Mouse (Mus musculus) adipocyte (in vitro differentiated cells): ENCODE results near the gene Ascl3.

ENCODE experiments used
- DNase-seq: peaks from one replicate; pipeline ENCODE4 v3.0.0-alpha.2; 2016; ENCODE audit warnings: low spot score

The Ascl3 gene

GRCm38 (mm10) chr7:109710069-109710468, 21.5 kb downstream of the Ascl3 start:
- DNase-seq: no peak

GRCm38 (mm10) chr7:109708961-109709382, 22.6 kb downstream of the Ascl3 start:
- DNase-seq: peak; percentile 21

GRCm38 (mm10) chr7:109707023-109707785, 24.3 kb downstream of the Ascl3 start:
- peak; percentile 68 for DNase-seq

DNA sequence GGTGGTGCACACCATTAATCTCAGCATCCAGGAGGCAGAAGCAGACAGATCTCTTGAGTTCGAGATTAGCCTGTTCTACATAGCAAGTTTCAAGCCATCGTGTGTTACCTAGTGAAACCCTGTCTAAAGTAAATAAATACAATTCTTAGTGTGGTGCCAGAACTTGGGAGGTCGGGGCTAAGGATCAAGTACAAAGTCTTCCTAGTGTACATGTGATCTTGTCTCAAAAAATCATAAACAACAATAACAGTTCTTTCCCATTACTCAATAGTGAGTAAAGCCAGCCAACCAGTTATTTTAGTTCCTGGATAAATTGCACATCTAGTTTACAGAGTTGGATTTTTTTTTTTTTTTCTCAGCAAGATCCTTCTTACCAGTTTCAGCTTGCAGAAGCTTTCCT, 27.1 kb downstream of the Ascl3 start:
- peak; percentile 50 for DNase-seq

DNA sequence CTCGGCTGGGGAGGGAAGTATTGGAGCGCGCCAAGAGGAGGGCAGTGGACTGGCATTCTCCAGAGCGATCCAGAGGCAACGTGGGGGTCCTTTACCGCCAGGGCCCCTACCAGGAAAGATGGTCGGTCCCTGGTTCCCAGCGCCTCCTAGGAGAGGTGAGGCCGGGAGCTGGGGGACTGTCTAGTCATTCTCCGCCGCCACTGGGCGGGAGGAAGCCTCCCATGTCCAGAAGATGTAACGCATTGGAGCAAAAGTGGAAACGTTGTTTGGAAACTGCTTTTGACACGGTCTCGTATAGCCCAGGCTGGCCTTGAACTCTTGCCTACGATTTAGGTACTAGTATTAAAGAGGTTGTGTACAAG, 27.5 kb downstream of the Ascl3 start:
- DNase-seq: peak; percentile 3

GRCm38 (mm10) chr7:109703190-109704015, 28.1 kb downstream of the Ascl3 start, which contains the start of the genes St5 and Akip1:
Gene St5, minus strand, starts transcription at chr7:109703605.
Gene Akip1, plus strand, starts transcription at chr7:109703690.
- DNase-seq: peak; percentile 62

DNA sequence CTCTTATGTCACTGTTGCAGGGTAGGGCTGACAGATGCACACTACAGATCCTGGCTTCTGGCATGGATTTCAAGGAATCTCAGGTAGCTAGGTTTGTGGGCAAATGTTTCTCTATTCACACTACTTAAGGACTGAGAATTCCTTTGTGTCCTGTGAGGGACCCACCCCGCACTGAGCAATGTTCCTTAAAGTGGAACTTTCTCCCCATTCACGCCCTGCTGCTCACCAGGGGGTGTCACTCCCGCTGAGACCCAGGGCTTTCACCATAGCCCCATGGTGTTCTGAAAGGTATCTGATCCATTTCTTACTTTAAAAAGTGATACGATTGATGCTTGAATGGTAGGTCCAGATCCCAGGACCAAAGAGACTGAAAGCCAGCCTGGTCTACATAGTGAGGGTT, 28.8 kb downstream of the Ascl3 start:
- DNase-seq: no peak

DNA sequence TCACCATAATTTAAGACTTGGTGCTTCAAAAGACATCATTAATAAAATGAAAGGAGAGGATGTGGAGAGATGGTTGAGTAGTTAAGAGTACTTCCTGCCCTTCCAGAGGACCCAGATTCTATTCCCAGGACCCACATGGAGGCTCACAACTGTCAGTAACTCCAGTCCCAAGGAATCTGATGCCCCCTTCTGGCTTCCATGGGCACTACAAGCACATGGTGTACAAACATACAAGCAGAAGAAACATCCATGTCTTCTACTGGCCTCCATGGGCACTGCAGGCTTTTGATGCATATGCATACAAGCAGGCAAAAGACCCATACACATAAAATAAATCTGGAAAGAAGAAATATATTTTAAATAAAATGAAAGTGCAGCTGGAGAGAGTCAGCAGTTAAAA, 31.3 kb downstream of the Ascl3 start:
- no peak for DNase-seq

- no peak for DNase-seq
These were observed 36.2 kb downstream of the Ascl3 start for GRCm38 (mm10) chr7:109695339-109695726.

DNA sequence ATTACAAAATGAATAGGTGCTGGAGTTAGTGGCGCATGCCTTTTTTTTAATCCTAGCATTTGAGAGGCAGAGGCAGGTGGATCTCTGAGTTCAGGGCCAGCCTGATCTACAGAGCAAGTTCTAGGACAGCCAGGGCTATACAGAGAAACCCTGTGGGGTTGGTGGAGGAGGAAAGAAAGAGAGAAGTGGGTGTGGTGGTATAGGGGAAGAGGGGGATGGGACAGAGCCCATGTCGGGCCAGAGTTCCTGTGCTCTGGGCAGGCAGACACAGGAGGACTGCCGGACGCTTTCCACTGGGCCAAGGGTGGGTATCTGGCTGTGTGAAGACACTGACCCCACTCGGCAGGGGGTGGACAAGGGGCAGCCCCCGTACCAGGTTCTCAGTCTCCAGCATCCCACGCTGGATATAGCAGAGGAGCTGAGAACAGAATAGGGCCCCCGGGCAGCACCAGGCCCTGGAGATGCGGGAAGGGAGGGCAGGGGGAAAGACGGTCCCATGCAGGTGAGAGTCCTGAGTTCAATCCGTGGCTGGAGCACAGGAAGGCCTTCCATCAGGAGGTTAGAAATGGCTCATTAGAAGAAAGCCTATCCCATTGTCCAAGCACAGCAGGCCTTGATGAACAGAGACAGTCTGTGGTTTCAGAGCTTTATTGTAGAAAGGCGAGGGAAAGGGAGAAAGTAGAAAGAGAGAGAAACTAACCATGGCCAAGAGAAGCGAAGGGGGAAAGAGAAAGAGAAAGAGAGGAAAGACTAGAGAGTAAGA, 36.8 kb downstream of the Ascl3 start:
- DNase-seq: no peak

DNA sequence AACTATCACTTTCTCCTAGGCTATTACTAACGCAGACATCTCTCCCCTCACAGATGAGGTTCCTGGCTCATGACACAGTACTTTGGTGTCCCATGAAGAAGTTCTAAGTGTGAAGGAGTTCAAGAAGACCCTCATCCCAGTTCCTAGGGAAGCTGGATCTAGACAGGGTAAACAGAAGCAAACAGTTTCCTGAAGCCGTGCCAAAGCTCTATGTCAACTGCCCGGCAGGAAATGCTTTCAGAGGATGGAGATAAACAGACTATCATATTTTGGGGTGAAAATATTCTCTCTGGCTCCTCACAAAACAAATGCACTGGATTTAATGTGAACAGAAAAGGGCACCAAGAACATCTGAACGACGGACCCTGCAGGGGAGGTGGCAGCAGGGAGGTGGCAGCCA, 40.6 kb downstream of the Ascl3 start:
- no peak for DNase-seq

GRCm38 (mm10) chr7:109690101-109690500, 41.4 kb downstream of the Ascl3 start:
- DNase-seq: no peak

DNA sequence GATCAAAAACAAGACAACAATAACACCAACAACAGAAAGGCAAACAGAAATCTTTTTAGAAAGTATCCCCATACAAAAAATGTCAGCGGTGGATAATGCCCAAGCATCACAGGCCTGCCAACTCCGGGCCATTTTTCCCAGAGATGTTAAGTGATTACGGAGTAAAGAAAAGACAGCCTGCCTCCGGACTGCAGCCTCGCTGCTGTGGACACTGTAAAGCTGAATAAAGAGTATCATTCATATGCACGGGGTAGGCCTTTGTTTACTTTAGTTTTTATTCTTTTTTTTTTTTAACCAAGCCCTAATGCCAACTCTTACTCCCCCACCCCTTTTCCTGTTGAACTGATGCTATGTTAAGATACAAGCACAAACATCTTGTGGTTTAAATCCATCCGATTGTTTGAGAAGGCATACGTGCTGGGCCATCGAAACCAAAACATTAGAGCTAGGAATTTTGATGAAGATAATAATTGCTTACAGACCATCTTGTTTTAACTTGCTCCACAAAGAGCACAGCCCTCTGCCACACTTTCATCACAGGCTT, 44.9 kb downstream of the Ascl3 start:
- DNase-seq: no peak

GRCm38 (mm10) chr7:109680879-109681278, 50.6 kb downstream of the Ascl3 start:
- DNase-seq: no peak

- no peak for DNase-seq
These were observed 51.2 kb downstream of the Ascl3 start for GRCm38 (mm10) chr7:109680284-109680683.
